Mouse (Mus musculus) CH12.LX (cell line): ENCODE results near the gene Rpp25. TPM values are rescaled to one million over a fixed set of nuclear protein-coding genes. Genes with fewer than 3 reads are reported as not detected.

Experiments used
- DNase-seq: peaks from one replicate; pipeline ENCODE4 v3.0.0-alpha.2; 2013; ENCODE audit errors: extremely low read depth
- H3K27ac ChIP-seq: 2 replicates; pipeline ENCODE4 v1.5.1; 2012; ENCODE audit warnings: low read depth, mild to moderate bottlenecking, control low read depth, moderate library complexity; ENCODE audit not compliant: insufficient read depth
- H3K27me3 ChIP-seq: replicated peaks from 2 replicates; pipeline ENCODE3; 2012; ENCODE audit warnings: inconsistent platforms
- H3K36me3 ChIP-seq, 2 experiments: replicated peaks in 1 of 2; 2 replicates each; pipeline versions ENCODE3 to v1.6.1; 2012; ENCODE audit warnings: inconsistent platforms in 1 of 2, low read length in 1 of 2, mild to moderate bottlenecking in 1 of 2, mixed read lengths in 1 of 2, moderate library complexity in 1 of 2; ENCODE audit not compliant: control insufficient read depth in 1 of 2, insufficient read depth in 1 of 2
- H3K4me1 ChIP-seq, 2 experiments: 2 replicates each; pipeline ENCODE4 v1.6.1; 2012; ENCODE audit warnings: inconsistent platforms in 1 of 2, moderate library complexity in 1 of 2; ENCODE audit not compliant: insufficient read depth in 2 of 2, control insufficient read depth in 1 of 2
- H3K4me2 ChIP-seq: 2 replicates; pipeline ENCODE4 v1.6.1; 2012; ENCODE audit warnings: low read depth, mild to moderate bottlenecking, control low read depth; ENCODE audit not compliant: poor library complexity, insufficient read depth, severe bottlenecking
- H3K4me3 ChIP-seq, 3 experiments: fragments of 150-350 bp in 1 of 3; sonication (generic) in 1 of 3; replicated peaks in 1 of 3; 2 replicates each; pipeline versions ENCODE3 to v1.5.1; 2011 to 2012; ENCODE audit warnings: low read depth in 2 of 3, low read length in 2 of 3, mild to moderate bottlenecking in 2 of 3, moderate library complexity in 2 of 3, control low read depth in 1 of 3, improper control_type of control experiment in 1 of 3, inconsistent platforms in 1 of 3, mixed read lengths in 1 of 3; ENCODE audit not compliant: poor library complexity in 1 of 3
- H3K79me2 ChIP-seq: replicated peaks from 2 replicates; pipeline ENCODE4 v1.6.1; 2012; ENCODE audit warnings: mild to moderate bottlenecking, moderate library complexity; ENCODE audit not compliant: control insufficient read depth, poor library complexity, insufficient read depth, severe bottlenecking; ENCODE audit errors: extremely low read depth
- H3K9ac ChIP-seq: 2 replicates; pipeline ENCODE4 v1.6.1; 2012; ENCODE audit warnings: low read depth, mild to moderate bottlenecking, control low read depth, moderate library complexity; ENCODE audit not compliant: insufficient read depth
- H3K9me3 ChIP-seq: replicated peaks from 2 replicates; pipeline ENCODE3; 2012; ENCODE audit warnings: low read length, inconsistent platforms, mixed read lengths
- BHLHE40 ChIP-seq: IDR thresholded peaks from 2 replicates; pipeline ENCODE4 v1.6.1; 2011; ENCODE audit warnings: mild to moderate bottlenecking, low read depth, low read length, improper control_type of control experiment
- CHD2 ChIP-seq: IDR thresholded peaks from 2 replicates; pipeline ENCODE4 v1.6.1; 2011; ENCODE audit warnings: low read length, improper control_type of control experiment
- CTCF ChIP-seq, 2 experiments: IDR thresholded peaks in 1 of 2; conservative IDR thresholded peaks in 1 of 2; 2 replicates each; pipeline ENCODE4 v1.5.1; 2011 to 2012; ENCODE audit warnings: low read depth in 2 of 2, low read length in 2 of 2, improper control_type of control experiment in 1 of 2, inconsistent platforms in 1 of 2, mild to moderate bottlenecking in 1 of 2, moderate library complexity in 1 of 2
- E2F4 ChIP-seq: IDR thresholded peaks from 2 replicates; pipeline ENCODE4 v1.6.1; 2011; ENCODE audit warnings: low read depth, low read length, improper control_type of control experiment; ENCODE audit not compliant: insufficient replicate concordance
- GABPA ChIP-seq: IDR thresholded peaks from 2 replicates; pipeline ENCODE4 v1.6.1; 2012; ENCODE audit warnings: low read depth, low read length, improper control_type of control experiment, inconsistent platforms; ENCODE audit not compliant: insufficient replicate concordance
- IRF4 ChIP-seq: IDR thresholded peaks from 2 replicates; pipeline ENCODE4 v1.6.1; 2014; ENCODE audit warnings: low read depth, mild to moderate bottlenecking, inconsistent platforms, low read length, improper control_type of control experiment
- MAX ChIP-seq: IDR thresholded peaks from 2 replicates; pipeline ENCODE4 v1.6.1; 2011; ENCODE audit warnings: low read length, improper control_type of control experiment
- MAZ ChIP-seq: IDR thresholded peaks from 2 replicates; pipeline ENCODE4 v1.6.1; 2012; ENCODE audit warnings: low read depth, mild to moderate bottlenecking, inconsistent platforms, low read length, improper control_type of control experiment, moderate library complexity
- MEF2A ChIP-seq: IDR thresholded peaks from 2 replicates; pipeline ENCODE4 v1.6.1; 2014; ENCODE audit warnings: low read depth, mild to moderate bottlenecking, inconsistent platforms, low read length, improper control_type of control experiment, borderline replicate concordance
- MYC ChIP-seq: IDR thresholded peaks from 2 replicates; pipeline ENCODE4 v1.6.1; 2011; ENCODE audit warnings: low read depth, mild to moderate bottlenecking, improper control_type of control experiment, low read length
- NRF1 ChIP-seq: IDR thresholded peaks from 2 replicates; pipeline ENCODE4 v1.6.1; 2014; ENCODE audit warnings: low read depth, mild to moderate bottlenecking, inconsistent platforms, low read length, improper control_type of control experiment, moderate library complexity
- POLR2AphosphoS2 ChIP-seq: IDR thresholded peaks from 2 replicates; pipeline ENCODE4 v1.6.1; 2011; ENCODE audit warnings: low read depth, low read length, improper control_type of control experiment
- RAD21 ChIP-seq: IDR thresholded peaks from 2 replicates; pipeline ENCODE4 v1.6.1; 2011; ENCODE audit warnings: low read depth, mild to moderate bottlenecking, low read length, improper control_type of control experiment, moderate library complexity
- RCOR1 ChIP-seq: conservative IDR thresholded peaks from 2 replicates; pipeline ENCODE4 v1.6.1; 2012; ENCODE audit warnings: low read depth, mild to moderate bottlenecking, inconsistent platforms, low read length, improper control_type of control experiment
- TBP ChIP-seq: conservative IDR thresholded peaks from 2 replicates; pipeline ENCODE4 v1.6.1; 2011; ENCODE audit warnings: low read depth, low read length, improper control_type of control experiment
- TCF12 ChIP-seq: IDR thresholded peaks from 2 replicates; pipeline ENCODE4 v1.6.1; 2014; ENCODE audit warnings: low read depth, mild to moderate bottlenecking, inconsistent platforms, low read length, improper control_type of control experiment
- ZKSCAN1 ChIP-seq: IDR thresholded peaks from 2 replicates; pipeline ENCODE4 v1.6.1; 2012; ENCODE audit warnings: low read depth, inconsistent platforms, low read length, improper control_type of control experiment, borderline replicate concordance
- ZNF384 ChIP-seq: IDR thresholded peaks from 2 replicates; pipeline ENCODE4 v1.6.1; 2012; ENCODE audit warnings: low read depth, low read length, improper control_type of control experiment, inconsistent platforms
- dilution Hi-C: fragments of 300-500 bp; cut with MboI; formaldehyde crosslinking; loops from 2 replicates; pipeline ENCODE4 v1.14.3; 2020; ENCODE audit warnings: low sequenced_read_pairs; ENCODE audit not compliant: extremely low pct_unique_long_range_greater_than_20kb, extremely low pct_ligation_motif_present
- in situ Hi-C: fragments of 300-500 bp; cut with MboI; formaldehyde crosslinking; loops from 3 replicates; pipeline ENCODE4 v1.14.3; 2019; ENCODE audit warnings: low sequenced_read_pairs, low pct_ligation_motif_present, low pct_unique_long_range_greater_than_20kb, mixed read lengths
- polyA plus RNA-seq: library from polyadenylated mRNA; unstranded; fragments of >175 nt; gene quantifications from 2 replicates; pipeline ENCODE4 v1.2.1, GENCODE M21; 2012; ENCODE audit warnings: low read depth; ENCODE audit not compliant: insufficient read length
- total RNA-seq, 2 experiments: library from RNA; depleted of rRNA; stranded (reverse); fragments of 300-350 nt in 1 of 2; fragments of >200 nt in 1 of 2; gene quantifications; 2 replicates each; pipeline ENCODE4 v1.2.3; 2012 to 2014

The Rpp25 gene
- total and polyA plus RNA-seq, 3 experiments, result 0.21 TPM; not detected in 2

DNA sequence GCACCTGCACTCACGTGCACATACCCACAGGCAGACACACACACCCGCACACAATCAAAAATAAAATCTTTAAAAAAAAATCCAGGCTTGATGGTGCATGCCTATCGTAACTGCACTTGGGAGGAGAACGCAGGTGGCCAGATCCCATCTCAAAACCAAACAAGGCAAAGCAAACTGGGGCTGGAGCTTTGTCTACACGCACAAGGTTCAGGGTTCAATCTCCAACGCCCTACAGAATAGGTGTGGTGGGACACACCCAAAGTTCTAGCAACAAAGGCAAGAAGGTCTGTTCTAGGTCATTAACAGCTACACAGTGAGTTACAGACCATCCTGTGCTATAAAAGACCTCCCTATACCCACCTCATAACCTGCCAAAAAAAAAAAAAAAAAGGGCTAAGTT lies 41.0 kb upstream of the Rpp25 start:
- TF ChIP-seq BHLHE40, result peak; percentile 70
- no peak for TF ChIP-seq RCOR1
- no peak for TF ChIP-seq NRF1
- TF ChIP-seq, all 38 proteins: peak for 1
- no peak overlapping the region for H3K4me3 ChIP-seq
- H3K27me3 ChIP-seq, result peaks cover 55% of the 10 kb centered on the region
- H3K4me1 ChIP-seq, result peaks cover 5 to 8% of the 10 kb centered on the region in 2 experiments; a peak in 3 of 4 replicates
- no peak for DNase-seq
- in situ Hi-C loops (no loop called here), dilution Hi-C loops (no loop called here)
- H3K9me3 ChIP-seq, result peaks cover 11% of the 10 kb centered on the region
- no peak overlapping the region for H3K9ac ChIP-seq
- H3K27ac ChIP-seq, result no peak overlapping the region
- H3K36me3 ChIP-seq, result no peaks in the 10 kb centered on the region
- H3K4me2 ChIP-seq, result no peak overlapping the region
- H3K79me2 ChIP-seq, result no peaks in the 10 kb centered on the region

DNA sequence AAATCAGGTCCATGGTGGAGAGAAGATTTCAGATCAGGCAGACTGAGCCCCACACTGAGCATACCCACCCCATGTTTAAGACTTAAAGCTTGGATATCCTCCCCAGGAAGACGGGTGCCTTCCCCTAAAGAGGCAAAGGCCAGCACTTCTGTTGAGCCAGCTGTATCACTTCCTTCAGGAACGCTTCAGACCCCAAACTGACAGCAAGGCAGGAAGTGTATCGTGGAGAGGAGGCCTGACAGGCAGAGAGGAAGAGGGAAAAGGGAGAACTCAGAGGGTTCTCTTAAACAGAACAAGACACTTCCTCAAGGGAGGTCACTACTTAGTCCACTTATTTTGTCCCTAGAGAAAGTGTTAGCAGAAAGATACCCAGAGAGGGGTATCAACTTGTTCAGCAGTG lies 37.7 kb upstream of the Rpp25 start:
- Histone ChIP-seq H3K36me3 (no peaks in the 10 kb centered on the region), H3K79me2 (no peaks in the 10 kb centered on the region), H3K4me3 (no peak overlapping the region), H3K4me1 (peaks cover 5 to 8% of the 10 kb centered on the region in 2 experiments; a peak in 3 of 4 replicates), H3K9ac (no peak overlapping the region), H3K27ac (no peak overlapping the region), H3K9me3 (no peaks in the 10 kb centered on the region), H3K27me3 (peaks cover 79% of the 10 kb centered on the region), H3K4me2 (no peak overlapping the region)
- TF ChIP-seq ZKSCAN1 (no peak), TBP (no peak), NRF1 (no peak), IRF4 (no peak), GABPA (no peak), MYC (no peak), CTCF (conservative IDR thresholded peaks at IDR 0.05 in 1 of 2, IDR thresholded peaks at IDR 0.05 in 1 of 2; ENCODE audit: low read depth in 2 of 2, low read length in 2 of 2) (no peak), MEF2A (no peak), TCF12 (no peak), ZNF384 (no peak), MAZ (no peak), E2F4 (no peak), POLR2AphosphoS2 (no peak), MAX (no peak), RCOR1 (no peak), RAD21 (no peak), CHD2 (no peak)
- DNase-seq, result no peak
- in situ Hi-C loops (no loop called here), dilution Hi-C loops (no loop called here)
